Comparison of ENCODE assay signal across 14 mouse cellular contexts in the genomic region with DNA sequence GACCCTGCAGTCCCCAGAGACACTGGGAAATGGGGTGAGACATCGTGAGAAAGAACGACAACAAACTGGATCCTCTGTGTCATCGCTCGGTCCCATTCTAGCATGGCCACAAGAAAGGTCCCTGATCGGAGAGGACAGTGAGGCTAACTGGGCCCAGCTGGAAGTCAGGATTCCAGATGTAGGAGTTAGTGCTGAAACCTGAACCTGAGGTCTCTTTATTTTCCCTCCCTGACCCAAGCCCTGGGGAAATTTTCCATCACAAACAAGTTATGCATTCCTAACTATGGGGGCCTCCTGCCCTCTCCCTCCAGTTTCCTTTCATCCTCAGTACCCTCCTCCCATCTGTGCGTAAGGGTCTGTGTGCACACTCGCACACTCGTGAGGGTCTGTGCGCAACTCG. TPM values are rescaled to one million over a fixed set of nuclear protein-coding genes. Genes with fewer than 3 reads are reported as not detected.
DNase-seq lines count a peak whose midpoint lies in the region; ATAC-seq lines count a peak whose summit lies in the region.
"Had no signal": no experiment of that assay in that cellular context is flagged by ENCODE, and none has a peak within 500 bp of the region (broad histone marks: within the 10 kb centered on the region; RNA-seq: fewer than 3 reads in every experiment).

No protein-coding gene starts in this region.

- ATAC-seq in hindbrain, embryonic 16.5 days: no peak
- 0 out of 2 replicates have a peak, but pooled peaks have one; percentile 15 for ATAC-seq in embryonic facial prominence, embryonic 13.5 days (ENCODE audit: insufficient number of reproducible peaks, insufficient read depth, low FRiP score, low TSS enrichment, low read depth)

- H3K27ac ChIP-seq in hindbrain, embryonic 10.5 days: 0 out of 2 replicates have a peak overlapping the region, but pooled peaks have one; percentile 50
- H3K27ac ChIP-seq in hindbrain, embryonic 16.5 days (ENCODE audit: low read depth, low read length): no peak overlapping the region
- peak overlapping the region; percentile 84 for H3K27ac ChIP-seq in embryonic facial prominence, embryonic 13.5 days
- H3K27ac ChIP-seq in limb, embryonic 10.5 days: peak overlapping the region; percentile 67
- H3K27ac ChIP-seq: hindbrain, embryonic 14.5 days had no signal

- H3K4me1 ChIP-seq in hindbrain, embryonic 10.5 days (replicated peaks): peaks cover 30% of the 10 kb centered on the region
- H3K4me1 ChIP-seq in hindbrain, embryonic 16.5 days (ENCODE audit: control insufficient read depth, insufficient read depth, low read depth, low read length): peaks cover 12% of the 10 kb centered on the region
- H3K4me1 ChIP-seq in embryonic facial prominence, embryonic 13.5 days: peaks cover 65% of the 10 kb centered on the region
- H3K4me1 ChIP-seq in limb, embryonic 10.5 days: peaks cover 33% of the 10 kb centered on the region

- H3K36me3 ChIP-seq in hindbrain, embryonic 10.5 days: no peaks in the 10 kb centered on the region
- H3K36me3 ChIP-seq in hindbrain, embryonic 16.5 days (ENCODE audit: control insufficient read depth, insufficient read depth, low read length): no peaks in the 10 kb centered on the region
- no peaks in the 10 kb centered on the region for H3K36me3 ChIP-seq in embryonic facial prominence, embryonic 13.5 days
- no peaks in the 10 kb centered on the region for H3K36me3 ChIP-seq in limb, embryonic 10.5 days

- peak; percentile 32 for DNase-seq in hindbrain, embryonic 10.5 days (ENCODE audit: low spot score)
- DNase-seq in embryo, embryonic 10.5 days (ENCODE audit: low spot score): peak; percentile 58
- peak; percentile 57 for DNase-seq in limb, embryonic 10.5 days (ENCODE audit: low spot score)
- no peak for DNase-seq in gastrocnemius, postnatal 36 days
- no peak for DNase-seq in cerebellum, adult 11-12 months
- DNase-seq: cerebellum, adult 9-11 months; heart, adult 18-20 months; thymus, postnatal 25 days had no signal

- H3K9ac ChIP-seq in hindbrain, embryonic 16.5 days (ENCODE audit: low read depth, low read length): no peak overlapping the region
- 0 out of 2 replicates have a peak overlapping the region, but pooled peaks have one; percentile 7 for H3K9ac ChIP-seq in embryonic facial prominence, embryonic 13.5 days
- H3K9ac ChIP-seq: hindbrain, embryonic 14.5 days had no signal

- H3K27me3 ChIP-seq in hindbrain, embryonic 10.5 days (ENCODE audit: insufficient read depth, poor library complexity, severe bottlenecking): peaks cover 46% of the 10 kb centered on the region; the same call in 1 of the 2 replicates
- peaks cover 3% of the 10 kb centered on the region; the same call in 1 of the 2 replicates for H3K27me3 ChIP-seq in hindbrain, embryonic 16.5 days (replicated peaks; ENCODE audit: control insufficient read depth, insufficient read depth, low read length)
- no peaks in the 10 kb centered on the region for H3K27me3 ChIP-seq in embryonic facial prominence, embryonic 13.5 days
- peaks cover 28% of the 10 kb centered on the region for H3K27me3 ChIP-seq in limb, embryonic 10.5 days (ENCODE audit: low read depth, poor library complexity, severe bottlenecking)
- H3K27me3 ChIP-seq: CH12.LX; megakaryocyte, embryonic 14.5 days had no signal

- 0 out of 2 replicates have a peak overlapping the region, but pooled peaks have one; percentile 6 for H3K4me3 ChIP-seq in hindbrain, embryonic 10.5 days
- H3K4me3 ChIP-seq in hindbrain, embryonic 16.5 days (ENCODE audit: low read length): no peak overlapping the region
- H3K4me3 ChIP-seq in embryonic facial prominence, embryonic 13.5 days: 0 out of 2 replicates have a peak overlapping the region, but pooled peaks have one; percentile 10
- no peak overlapping the region for H3K4me3 ChIP-seq in limb, embryonic 10.5 days
- H3K4me3 ChIP-seq: erythroblast, embryonic 14.5 days; megakaryocyte, embryonic 14.5 days had no signal

- intact Hi-C loops in gastrocnemius, postnatal 36 days (cut with DNase I): no loop called here

- H3K9me3 ChIP-seq in hindbrain, embryonic 10.5 days: no peaks in the 10 kb centered on the region
- H3K9me3 ChIP-seq in hindbrain, embryonic 16.5 days (ENCODE audit: control insufficient read depth, low read length): no peaks in the 10 kb centered on the region
- no peaks in the 10 kb centered on the region for H3K9me3 ChIP-seq in embryonic facial prominence, embryonic 13.5 days
- no peaks in the 10 kb centered on the region for H3K9me3 ChIP-seq in limb, embryonic 10.5 days (replicated peaks)
- H3K9me3 ChIP-seq: megakaryocyte, embryonic 14.5 days had no signal

- 46% methylated on average over 10 of the region's 10 CpGs for WGBS in hindbrain, embryonic 10.5 days
- 61% methylated on average over 10 of the region's 10 CpGs for WGBS in hindbrain, embryonic 16.5 days
- WGBS in embryonic facial prominence, embryonic 13.5 days: 20% methylated on average over 10 of the region's 10 CpGs
- 49% methylated on average over 10 of the region's 10 CpGs for WGBS in limb, embryonic 10.5 days

- no peak overlapping the region for H3K4me2 ChIP-seq in hindbrain, embryonic 16.5 days (ENCODE audit: low read length)
- peak overlapping the region; percentile 30; the same call in 1 of the 2 replicates for H3K4me2 ChIP-seq in embryonic facial prominence, embryonic 13.5 days
- H3K4me2 ChIP-seq: hindbrain, embryonic 14.5 days had no signal

RNA-seq across cellular contexts. Expression of gene Ier3, which starts 4.3 kb away (rescaled TPM):
- 3.8 and 4.8 TPM in 2 replicates for polyA plus RNA-seq in hindbrain, embryonic 10.5 days (2016; fragmentation: Nextera tagmentation; extraction: Ambion mirVana)
- polyA plus RNA-seq in hindbrain, embryonic 16.5 days (2015; fragmentation: Nextera tagmentation; extraction: Ambion mirVana): 14.5 and 17.2 TPM in 2 replicates
- 20.1 and 27.7 TPM in 2 replicates for polyA plus RNA-seq in embryonic facial prominence, embryonic 13.5 days (2015; fragmentation: Nextera tagmentation; extraction: Ambion mirVana)
- polyA plus RNA-seq in limb, embryonic 10.5 days (2016; fragmentation: Nextera tagmentation; extraction: Ambion mirVana): 4.5 and 5.5 TPM in 2 replicates
- 1 to 10 TPM; 5.3 to 5.4 TPM for total RNA-seq in gastrocnemius, postnatal 36 days (2021)

RNA-seq across cellular contexts. Expression of gene Flot1, which starts 5.8 kb away (rescaled TPM):
- polyA plus RNA-seq in hindbrain, embryonic 10.5 days (2016; fragmentation: Nextera tagmentation; extraction: Ambion mirVana): 58.4 and 63.7 TPM in 2 replicates
- polyA plus RNA-seq in hindbrain, embryonic 16.5 days (2015; fragmentation: Nextera tagmentation; extraction: Ambion mirVana): 131 and 150 TPM in 2 replicates
- 61.0 and 67.2 TPM in 2 replicates for polyA plus RNA-seq in embryonic facial prominence, embryonic 13.5 days (2015; fragmentation: Nextera tagmentation; extraction: Ambion mirVana)
- 43.0 and 49.7 TPM in 2 replicates for polyA plus RNA-seq in limb, embryonic 10.5 days (2016; fragmentation: Nextera tagmentation; extraction: Ambion mirVana)
- total RNA-seq in gastrocnemius, postnatal 36 days (2021): 10 to 100 TPM; 44.0 to 44.1 TPM

RNA-seq across cellular contexts. Expression of gene Tubb5, which starts 20.9 kb away (rescaled TPM):
- polyA plus RNA-seq in hindbrain, embryonic 10.5 days (2016; fragmentation: Nextera tagmentation; extraction: Ambion mirVana): 1,604 and 1,655 TPM in 2 replicates
- polyA plus RNA-seq in hindbrain, embryonic 16.5 days (2015; fragmentation: Nextera tagmentation; extraction: Ambion mirVana): 1,705 and 1,762 TPM in 2 replicates
- polyA plus RNA-seq in embryonic facial prominence, embryonic 13.5 days (2015; fragmentation: Nextera tagmentation; extraction: Ambion mirVana): 1,166 and 1,221 TPM in 2 replicates
- polyA plus RNA-seq in limb, embryonic 10.5 days (2016; fragmentation: Nextera tagmentation; extraction: Ambion mirVana): 1,509 and 1,575 TPM in 2 replicates
- 10 to 100 TPM; 34.7 to 38.6 TPM for total RNA-seq in gastrocnemius, postnatal 36 days (2021)

RNA-seq across cellular contexts. Expression of gene Mdc1, which starts 24.1 kb away (rescaled TPM):
- 18.3 and 20.7 TPM in 2 replicates for polyA plus RNA-seq in hindbrain, embryonic 10.5 days (2016; fragmentation: Nextera tagmentation; extraction: Ambion mirVana)
- polyA plus RNA-seq in hindbrain, embryonic 16.5 days (2015; fragmentation: Nextera tagmentation; extraction: Ambion mirVana): 9.3 and 11.2 TPM in 2 replicates
- 15.7 and 21.0 TPM in 2 replicates for polyA plus RNA-seq in embryonic facial prominence, embryonic 13.5 days (2015; fragmentation: Nextera tagmentation; extraction: Ambion mirVana)
- 23.2 and 27.3 TPM in 2 replicates for polyA plus RNA-seq in limb, embryonic 10.5 days (2016; fragmentation: Nextera tagmentation; extraction: Ambion mirVana)
- total RNA-seq in gastrocnemius, postnatal 36 days (2021): 1 to 10 TPM; 2.9 to 3.5 TPM

RNA-seq across cellular contexts. Expression of gene Nrm, which starts 43.9 kb away (rescaled TPM):
- 70.1 and 75.9 TPM in 2 replicates for polyA plus RNA-seq in hindbrain, embryonic 10.5 days (2016; fragmentation: Nextera tagmentation; extraction: Ambion mirVana)
- 20.8 and 22.3 TPM in 2 replicates for polyA plus RNA-seq in hindbrain, embryonic 16.5 days (2015; fragmentation: Nextera tagmentation; extraction: Ambion mirVana)
- polyA plus RNA-seq in embryonic facial prominence, embryonic 13.5 days (2015; fragmentation: Nextera tagmentation; extraction: Ambion mirVana): 49.0 and 53.5 TPM in 2 replicates
- 61.7 and 67.1 TPM in 2 replicates for polyA plus RNA-seq in limb, embryonic 10.5 days (2016; fragmentation: Nextera tagmentation; extraction: Ambion mirVana)
- 1 to 10 TPM; 1.6 to 2.0 TPM for total RNA-seq in gastrocnemius, postnatal 36 days (2021)

Comparison
In these comparisons a context has a peak if more than half of its experiments do, and no peak if none do; other contexts are left out.
1. H3K4me3 ChIP-seq: peak in hindbrain, embryonic 10.5 days (single experiment) and embryonic facial prominence, embryonic 13.5 days (single experiment); none in hindbrain, embryonic 16.5 days (single experiment) and limb, embryonic 10.5 days (single experiment).
2. DNase-seq: peak in hindbrain, embryonic 10.5 days (single experiment), embryo, embryonic 10.5 days (single experiment) and limb, embryonic 10.5 days (single experiment); none in gastrocnemius, postnatal 36 days (0 of 2) and cerebellum, adult 11-12 months (single experiment).